Mouse (Mus musculus) limb, embryonic 10.5 days (tissue): ENCODE data around the gene Loxl1. TPM values are rescaled to one million over a fixed set of nuclear protein-coding genes. Genes with fewer than 3 reads are reported as not detected.
A peak's percentile ranks its signal among the peaks of the same experiment; 100 is the strongest.

Experiments
- DNase-seq: peaks from one replicate; pipeline ENCODE4 v3.0.0-alpha.2; 2017; ENCODE audit warnings: low spot score
- H3K27ac ChIP-seq: fragments of 300-500 bp; sonication (generic); 2 replicates; pipeline ENCODE4 v1.5.1; 2016; ENCODE audit warnings: mild to moderate bottlenecking
- H3K27me3 ChIP-seq: fragments of 300-500 bp; sonication (generic); 2 replicates; pipeline ENCODE4 v1.6.1; 2016; ENCODE audit warnings: low read depth, mild to moderate bottlenecking; ENCODE audit not compliant: poor library complexity, severe bottlenecking
- H3K36me3 ChIP-seq: fragments of 300-500 bp; sonication (generic); 2 replicates; pipeline ENCODE4 v1.6.1; 2016; ENCODE audit warnings: mild to moderate bottlenecking, moderate library complexity
- H3K4me1 ChIP-seq: fragments of 300-500 bp; sonication (generic); 2 replicates; pipeline ENCODE4 v1.6.1; 2016
- H3K4me3 ChIP-seq: fragments of 300-500 bp; sonication (generic); 2 replicates; pipeline ENCODE4 v1.5.1; 2016; ENCODE audit warnings: mild to moderate bottlenecking, moderate library complexity
- H3K9me3 ChIP-seq: fragments of 300-500 bp; sonication (generic); replicated peaks from 2 replicates; pipeline ENCODE4 v1.6.1; 2016; ENCODE audit warnings: mild to moderate bottlenecking
- WGBS: fragments of 180-500 bp; shearing (Covaris S2); methylation state at CpG from one replicate; pipeline ENCODE4 v1.1.7; 2016; 5-methylcytosine and 5-hydroxymethylcytosine counted together
- polyA plus RNA-seq: library from polyadenylated mRNA; unstranded; fragments of >200 nt; fragmentation: Nextera tagmentation; extraction: Ambion mirVana; gene quantifications from 2 replicates; pipeline ENCODE4 v1.2.1, GENCODE M21; 2016

Loxl1 gene
- 6.0 and 12.9 TPM in 2 replicates for polyA plus RNA-seq

- peaks cover 46% of the 10 kb centered on the region for H3K27me3 ChIP-seq
- no peaks in the 10 kb centered on the region for H3K36me3 ChIP-seq
- H3K4me3 ChIP-seq: peak within 1 kb of the TSS; percentile 61
- peaks cover 74% of the 10 kb centered on the region for H3K4me1 ChIP-seq
- WGBS: 2% methylated on average over 21 of the region's 21 CpGs
- peak within 1 kb of the TSS; percentile 88 for H3K27ac ChIP-seq
- DNase-seq: peak; percentile 84
- no peaks in the 10 kb centered on the region for H3K9me3 ChIP-seq
Observed at GRCm38 (mm10) chr9:58312944-58313359, at the start of gene Loxl1. TSS of gene Loxl1 (minus strand) at chr9:58313186.

DNA sequence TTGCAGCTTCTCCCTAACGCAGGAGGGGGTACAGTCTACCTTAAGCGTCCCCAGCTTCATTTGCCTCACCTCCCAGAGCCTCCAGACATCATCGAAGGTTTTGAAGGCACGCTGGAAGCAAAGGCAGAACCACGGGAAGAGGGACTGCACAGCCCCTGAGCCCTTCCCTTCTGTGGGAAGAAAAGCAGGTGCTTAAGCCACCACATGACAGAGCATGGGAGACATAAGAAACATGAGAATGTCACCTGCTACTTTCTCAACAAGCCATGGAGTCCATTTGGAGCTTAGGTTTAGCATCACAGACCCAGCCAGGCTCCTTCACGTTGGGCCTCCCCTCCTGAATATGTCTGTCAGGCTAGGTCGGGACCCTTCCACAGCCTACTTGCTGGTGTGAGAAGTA lies 49.0 kb upstream of the Loxl1 start:
- WGBS: 79% methylated on average over 7 of the region's 7 CpGs
- Histone ChIP-seq H3K4me3 (no peak overlapping the region), H3K9me3 (no peaks in the 10 kb centered on the region), H3K27me3 (no peaks in the 10 kb centered on the region), H3K36me3 (no peaks in the 10 kb centered on the region), H3K4me1 (no peaks in the 10 kb centered on the region), H3K27ac (no peak overlapping the region)
- DNase-seq: no peak

DNA sequence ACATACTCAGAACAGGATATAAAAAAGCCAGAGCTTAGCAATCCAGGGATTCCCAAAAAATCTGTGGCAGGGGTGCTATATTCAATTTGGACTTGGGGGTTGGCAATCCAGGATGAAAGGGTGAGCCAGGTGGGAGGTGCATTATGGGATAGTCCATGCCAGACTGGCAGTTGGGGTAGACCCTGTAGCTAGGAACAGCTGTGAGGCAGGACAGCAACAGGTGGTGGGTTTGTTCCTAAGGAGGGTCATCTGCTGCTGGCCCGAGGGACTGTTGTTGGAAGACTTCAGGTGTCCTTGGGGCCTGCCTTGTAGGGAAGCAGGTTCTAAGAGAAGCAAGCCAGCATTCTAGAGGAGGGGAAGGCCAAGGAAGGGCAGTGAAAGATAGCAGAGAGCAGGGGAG lies 48.4 kb upstream of the Loxl1 start:
- Histone ChIP-seq H3K4me3 (no peak overlapping the region), H3K36me3 (no peaks in the 10 kb centered on the region), H3K27me3 (no peaks in the 10 kb centered on the region), H3K4me1 (no peaks in the 10 kb centered on the region), H3K9me3 (no peaks in the 10 kb centered on the region), H3K27ac (no peak overlapping the region)
- no peak for DNase-seq
- WGBS: 77% methylated on average over 1 of the region's 1 CpGs

DNA sequence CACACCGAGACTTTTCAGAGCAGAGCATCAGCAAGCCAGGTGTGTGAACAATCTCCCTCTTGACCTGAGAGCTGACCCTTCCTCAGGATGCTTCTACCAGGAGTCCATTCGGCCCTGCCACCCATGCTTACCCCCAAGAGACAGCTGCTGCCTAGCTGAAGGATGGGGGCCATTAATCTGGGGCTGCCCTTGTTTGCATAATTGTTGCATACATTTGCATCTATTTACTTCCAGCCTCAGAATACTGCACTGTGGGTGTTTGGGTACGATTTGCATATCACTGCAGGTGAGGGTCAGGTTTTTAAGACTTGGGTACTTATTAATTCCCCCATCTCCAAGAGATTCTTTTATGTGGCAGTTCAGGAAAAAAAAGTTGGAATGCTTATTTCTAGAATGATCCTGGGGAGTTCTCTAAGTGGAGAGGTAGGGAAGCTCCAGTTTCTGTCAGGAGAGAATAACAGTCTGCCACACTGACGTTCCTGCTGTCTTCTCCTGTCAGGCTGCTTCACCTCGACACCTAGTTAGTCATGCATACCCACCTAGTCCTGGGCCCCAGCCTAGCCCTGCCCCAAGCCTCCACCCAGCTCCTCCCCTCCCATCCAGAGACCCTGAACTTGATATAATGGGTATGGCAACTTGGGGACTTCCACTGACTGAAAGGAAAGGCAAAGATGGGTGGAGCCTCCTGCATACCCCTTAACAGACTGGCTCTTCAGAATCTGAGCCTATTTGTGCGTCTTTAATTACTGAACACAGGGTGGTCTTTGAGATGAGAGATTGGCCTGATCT lies 42.5 kb upstream of the Loxl1 start:
- Histone ChIP-seq H3K36me3 (no peaks in the 10 kb centered on the region), H3K4me3 (no peak overlapping the region), H3K27ac (no peak overlapping the region), H3K27me3 (no peaks in the 10 kb centered on the region), H3K4me1 (no peaks in the 10 kb centered on the region), H3K9me3 (no peaks in the 10 kb centered on the region)
- WGBS: 30% methylated on average over 6 of the region's 6 CpGs
- DNase-seq: no peak

GRCm38 (mm10) chr9:58354701-58355100 lies 41.7 kb upstream of the Loxl1 start:
- H3K36me3 ChIP-seq: no peaks in the 10 kb centered on the region
- H3K4me1 ChIP-seq: no peaks in the 10 kb centered on the region
- no peak overlapping the region for H3K4me3 ChIP-seq
- WGBS: 84% methylated on average over 6 of the region's 6 CpGs
- DNase-seq: no peak
- H3K27ac ChIP-seq: no peak overlapping the region
- no peaks in the 10 kb centered on the region for H3K9me3 ChIP-seq
- no peaks in the 10 kb centered on the region for H3K27me3 ChIP-seq

- WGBS: 81% methylated on average over 6 of the region's 6 CpGs
- Histone ChIP-seq H3K4me3 (no peak overlapping the region), H3K27ac (no peak overlapping the region), H3K27me3 (no peaks in the 10 kb centered on the region), H3K9me3 (no peaks in the 10 kb centered on the region), H3K36me3 (no peaks in the 10 kb centered on the region), H3K4me1 (no peaks in the 10 kb centered on the region)
- no peak for DNase-seq
Observed at GRCm38 (mm10) chr9:58353224-58353623, 40.2 kb upstream of the Loxl1 start.

DNA sequence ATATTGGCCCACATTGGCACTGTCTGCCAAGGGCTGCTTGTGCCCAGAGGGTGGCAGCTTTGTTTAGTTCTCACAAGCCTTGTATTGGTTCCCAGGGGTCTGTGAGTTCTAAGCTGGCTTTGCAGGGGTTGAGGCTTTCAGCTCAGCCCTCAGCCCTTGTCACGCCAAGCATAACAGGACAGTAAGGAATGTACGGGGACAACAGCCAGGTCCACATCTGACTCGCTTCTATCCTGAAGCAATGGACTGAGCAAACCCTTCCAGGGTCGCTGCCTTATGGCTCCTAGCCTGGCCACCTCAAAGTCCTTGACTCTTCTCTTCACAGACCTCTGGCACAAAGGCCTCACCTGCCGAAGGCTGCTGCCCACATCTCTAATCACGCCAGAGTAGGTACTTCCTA lies 34.8 kb upstream of the Loxl1 start:
- H3K27me3 ChIP-seq: peaks cover 10% of the 10 kb centered on the region; the same call in 1 of the 2 replicates
- no peaks in the 10 kb centered on the region for H3K9me3 ChIP-seq
- H3K36me3 ChIP-seq: no peaks in the 10 kb centered on the region
- no peak for DNase-seq
- H3K27ac ChIP-seq: no peak overlapping the region; the same call in 1 of the 2 replicates
- 90% methylated on average over 6 of the region's 6 CpGs for WGBS
- H3K4me3 ChIP-seq: no peak overlapping the region
- peaks cover 14% of the 10 kb centered on the region for H3K4me1 ChIP-seq

DNA sequence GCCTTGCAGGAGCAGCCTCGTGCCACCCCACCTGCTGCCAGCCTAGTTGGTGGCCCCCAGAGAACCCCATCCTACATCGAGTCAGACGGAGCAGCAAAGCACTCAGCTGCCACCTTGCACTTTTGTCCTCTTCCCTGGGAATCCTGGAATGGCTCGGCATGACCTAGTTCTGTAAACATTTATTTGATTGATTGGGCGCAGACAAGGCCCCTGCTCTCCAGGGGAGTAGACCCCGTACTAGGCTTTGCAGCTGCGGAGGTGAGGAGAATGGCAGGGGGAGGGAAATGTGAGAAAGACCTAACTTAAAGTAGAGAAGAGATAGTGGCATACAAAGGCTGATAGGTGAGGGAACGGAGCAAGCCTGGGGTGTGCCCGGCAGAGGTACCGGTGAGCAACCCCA lies 33.5 kb upstream of the Loxl1 start:
- Histone ChIP-seq H3K9me3 (no peaks in the 10 kb centered on the region), H3K4me1 (peaks cover 14% of the 10 kb centered on the region), H3K4me3 (no peak overlapping the region), H3K36me3 (no peaks in the 10 kb centered on the region), H3K27me3 (peaks cover 10% of the 10 kb centered on the region; the same call in 1 of the 2 replicates), H3K27ac (peak overlapping the region; percentile 33)
- DNase-seq: peak; percentile 70
- WGBS: 34% methylated on average over 10 of the region's 10 CpGs

GRCm38 (mm10) chr9:58345963-58346362 lies 33.0 kb upstream of the Loxl1 start:
- Histone ChIP-seq H3K36me3 (no peaks in the 10 kb centered on the region), H3K27ac (peak overlapping the region; percentile 33; the same call in 1 of the 2 replicates), H3K4me1 (peaks cover 14% of the 10 kb centered on the region), H3K9me3 (no peaks in the 10 kb centered on the region), H3K4me3 (no peak overlapping the region), H3K27me3 (peaks cover 10% of the 10 kb centered on the region; the same call in 1 of the 2 replicates)
- whole genome bisulfite sequencing: 48% methylated on average over 7 of the region's 7 CpGs
- no peak for DNase-seq

DNA sequence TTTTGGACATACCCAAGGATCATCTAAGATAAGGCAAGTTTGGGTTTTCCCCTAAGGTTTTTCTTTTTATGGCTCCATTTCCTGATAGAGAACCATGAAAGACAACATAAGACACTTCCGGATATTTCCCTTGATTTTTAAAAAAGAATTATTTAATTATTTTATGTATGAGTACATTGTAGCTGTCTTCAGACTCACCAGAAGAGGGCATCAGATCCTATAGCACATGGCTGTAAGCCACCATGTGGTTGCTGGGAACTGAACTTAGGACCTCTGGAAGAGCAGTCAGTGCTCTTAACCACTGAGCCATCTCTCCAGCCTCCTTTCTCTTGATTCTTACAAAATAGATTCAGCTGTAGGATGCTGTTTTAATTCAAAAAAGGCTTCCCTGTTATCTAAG lies 28.8 kb upstream of the Loxl1 start:
- Histone ChIP-seq H3K4me1 (peaks cover 11% of the 10 kb centered on the region), H3K27me3 (peaks cover 10% of the 10 kb centered on the region; the same call in 1 of the 2 replicates), H3K9me3 (no peaks in the 10 kb centered on the region), H3K27ac (no peak overlapping the region), H3K4me3 (no peak overlapping the region), H3K36me3 (no peaks in the 10 kb centered on the region)
- DNase-seq: no peak
- WGBS: 92% methylated on average over 1 of the region's 1 CpGs

DNA sequence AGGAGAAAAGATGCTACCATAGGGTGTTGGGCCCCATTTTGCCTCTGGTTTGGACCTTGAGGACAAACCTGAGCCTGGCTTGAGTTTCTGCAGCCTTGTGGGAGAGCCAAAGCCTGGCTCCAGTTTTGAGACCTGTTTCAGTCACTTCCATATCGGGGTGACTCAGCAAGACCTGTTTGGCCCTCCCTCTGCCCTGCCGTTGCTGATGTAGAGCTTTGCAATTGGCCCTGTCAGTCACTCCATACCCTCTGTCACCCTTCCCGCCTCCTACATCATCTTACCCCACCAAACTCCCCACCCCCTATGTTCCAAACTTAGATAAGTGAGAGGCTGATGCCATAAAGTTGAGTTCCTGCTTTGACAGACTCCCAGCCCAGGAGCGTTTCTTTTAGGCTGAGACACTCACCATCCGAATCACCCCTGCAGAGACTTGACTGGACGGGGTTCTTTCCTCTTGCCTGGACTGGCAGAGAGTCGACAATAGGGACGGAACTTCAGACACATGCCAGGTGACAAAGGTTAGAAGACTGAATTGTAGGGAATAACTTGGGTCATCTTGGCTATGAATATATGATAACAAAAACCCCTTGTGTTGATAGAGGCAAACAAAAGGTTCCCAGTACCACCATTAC lies 23.8 kb upstream of the Loxl1 start:
- no peaks in the 10 kb centered on the region for H3K27me3 ChIP-seq
- no peaks in the 10 kb centered on the region for H3K4me1 ChIP-seq
- H3K36me3 ChIP-seq: no peaks in the 10 kb centered on the region
- H3K27ac ChIP-seq: no peak overlapping the region
- no peak for DNase-seq
- 77% methylated on average over 8 of the region's 8 CpGs for WGBS
- H3K9me3 ChIP-seq: no peaks in the 10 kb centered on the region
- H3K4me3 ChIP-seq: no peak overlapping the region

DNA sequence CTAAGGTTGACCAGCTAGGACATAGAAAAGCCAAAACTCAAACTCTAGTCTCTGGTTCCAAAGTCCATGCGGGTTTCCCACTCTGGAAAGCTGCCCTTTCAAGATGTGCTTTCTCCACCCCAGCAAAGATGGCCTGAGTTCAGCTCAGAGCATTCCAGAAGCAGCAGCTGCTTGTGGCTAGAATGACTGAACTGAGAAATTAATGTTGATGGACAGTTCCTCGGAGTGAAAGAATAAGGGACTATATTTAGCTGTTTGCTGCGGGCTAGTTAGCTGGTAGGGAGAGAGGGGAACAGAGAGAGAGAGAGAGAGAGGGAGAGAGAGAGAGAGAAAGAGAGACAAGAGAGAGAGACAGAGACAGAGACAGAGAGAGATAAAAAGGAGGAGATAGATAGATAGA lies 18.3 kb upstream of the Loxl1 start:
- Histone ChIP-seq H3K9me3 (no peaks in the 10 kb centered on the region), H3K27ac (no peak overlapping the region), H3K27me3 (no peaks in the 10 kb centered on the region), H3K4me3 (no peak overlapping the region), H3K36me3 (no peaks in the 10 kb centered on the region), H3K4me1 (peaks cover 4% of the 10 kb centered on the region)
- no peak for DNase-seq
- 81% methylated on average over 3 of the region's 3 CpGs for WGBS

DNA sequence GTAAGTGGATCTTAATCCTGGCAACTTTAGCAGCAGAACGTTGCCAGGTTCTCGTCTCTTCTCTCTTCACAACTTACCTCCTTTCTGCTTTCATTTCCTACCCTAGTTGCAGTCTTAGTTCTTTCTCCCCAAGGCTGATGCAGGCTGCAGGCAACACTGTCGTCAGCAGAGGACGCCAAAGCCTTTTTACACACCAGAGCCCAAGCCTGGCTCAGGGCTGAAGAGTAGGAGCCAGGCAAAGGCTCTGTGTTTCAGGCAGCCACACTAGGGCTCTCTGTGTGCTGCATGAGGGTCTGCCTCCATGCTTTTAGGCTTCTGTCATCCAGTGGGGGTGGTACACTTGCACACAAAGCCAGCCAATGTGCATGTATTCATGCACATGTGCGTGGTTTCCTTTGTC lies 17.3 kb upstream of the Loxl1 start:
- peak; percentile 51 for DNase-seq
- no peaks in the 10 kb centered on the region for H3K27me3 ChIP-seq
- no peak overlapping the region for H3K4me3 ChIP-seq
- H3K4me1 ChIP-seq: peaks cover 7% of the 10 kb centered on the region
- 27% methylated on average over 5 of the region's 5 CpGs for WGBS
- no peaks in the 10 kb centered on the region for H3K9me3 ChIP-seq
- H3K27ac ChIP-seq: no peak overlapping the region
- H3K36me3 ChIP-seq: no peaks in the 10 kb centered on the region
